Mouse (Mus musculus) MEL (cell line): ENCODE data around the gene Odf4. TPM values are rescaled to one million over a fixed set of nuclear protein-coding genes. Genes with fewer than 3 reads are reported as not detected.

Experiments used
- DNase-seq: peaks from one replicate; pipeline ENCODE4 v3.0.0; 2011; ENCODE audit warnings: low read depth, low spot score
- H3K27ac ChIP-seq: 2 replicates; pipeline ENCODE4 v1.5.1; 2012; ENCODE audit warnings: low read depth, mild to moderate bottlenecking, control low read depth, low read length, moderate library complexity; ENCODE audit not compliant: control insufficient read depth
- H3K27me3 ChIP-seq, 2 experiments: fragments of 150-350 bp in 1 of 2; sonication (generic) in 1 of 2; 2 replicates each; pipeline ENCODE4 v1.6.1; 2012; ENCODE audit warnings: low read length in 2 of 2, mild to moderate bottlenecking in 2 of 2, improper control_type of control experiment in 1 of 2, moderate library complexity in 1 of 2; ENCODE audit not compliant: insufficient read depth in 2 of 2, control insufficient read depth in 1 of 2
- H3K36me3 ChIP-seq, 2 experiments: 2 replicates each; pipeline ENCODE4 v1.6.1; 2012 to 2014; ENCODE audit warnings: low read length in 2 of 2, improper control_type of control experiment in 1 of 2, inconsistent platforms in 1 of 2, mild to moderate bottlenecking in 1 of 2; ENCODE audit not compliant: insufficient read depth in 2 of 2, control insufficient read depth in 1 of 2
- H3K4me1 ChIP-seq, 2 experiments: fragments of 150-350 bp in 1 of 2; sonication (generic) in 1 of 2; 2 replicates each; pipeline ENCODE4 v1.6.1; 2012; ENCODE audit warnings: low read length in 2 of 2, improper control_type of control experiment in 1 of 2, mild to moderate bottlenecking in 1 of 2; ENCODE audit not compliant: insufficient read depth in 2 of 2, control insufficient read depth in 1 of 2
- H3K4me3 ChIP-seq, 2 experiments: fragments of 150-350 bp in 1 of 2; sonication (generic) in 1 of 2; 2 replicates each; pipeline ENCODE4 v1.5.1; 2012; ENCODE audit warnings: low read depth in 2 of 2, low read length in 2 of 2, mild to moderate bottlenecking in 2 of 2, moderate library complexity in 2 of 2, control low read depth in 1 of 2, improper control_type of control experiment in 1 of 2; ENCODE audit not compliant: control insufficient read depth in 1 of 2, insufficient read depth in 1 of 2
- H3K79me2 ChIP-seq: 2 replicates; pipeline ENCODE4 v1.6.1; 2012; ENCODE audit warnings: mild to moderate bottlenecking, low read length, moderate library complexity; ENCODE audit not compliant: control insufficient read depth, poor library complexity, insufficient read depth
- H3K9ac ChIP-seq: 2 replicates; pipeline ENCODE4 v1.6.1; 2012; ENCODE audit warnings: low read depth, mild to moderate bottlenecking, control low read depth, low read length, moderate library complexity; ENCODE audit not compliant: control insufficient read depth, poor library complexity, severe bottlenecking
- H3K9me3 ChIP-seq: fragments of 150-350 bp; sonication (generic); replicated peaks from 2 replicates; pipeline ENCODE4 v1.6.1; 2012; ENCODE audit warnings: mild to moderate bottlenecking, low read length, improper control_type of control experiment, moderate library complexity; ENCODE audit not compliant: insufficient read depth
- CHD2 ChIP-seq: IDR thresholded peaks from 2 replicates; pipeline ENCODE4 v1.6.1; 2011; ENCODE audit warnings: low read length, improper control_type of control experiment
- EP300 ChIP-seq, 2 experiments: IDR thresholded peaks; 2 replicates each; pipeline ENCODE4 v1.6.1; 2011; ENCODE audit warnings: improper control_type of control experiment in 2 of 2, low read length in 2 of 2, low read depth in 1 of 2, mild to moderate bottlenecking in 1 of 2
- ETS1 ChIP-seq: IDR thresholded peaks from 2 replicates; pipeline ENCODE4 v1.6.1; 2012; ENCODE audit warnings: low read depth, mild to moderate bottlenecking, inconsistent platforms, low read length, improper control_type of control experiment, moderate library complexity
- GABPA ChIP-seq: IDR thresholded peaks from 2 replicates; pipeline ENCODE4 v1.6.1; 2012; ENCODE audit warnings: low read depth, mild to moderate bottlenecking, inconsistent platforms, low read length, improper control_type of control experiment, moderate library complexity
- JUND ChIP-seq: IDR thresholded peaks from 2 replicates; pipeline ENCODE4 v1.6.1; 2011; ENCODE audit warnings: low read depth, mild to moderate bottlenecking, improper control_type of control experiment, low read length
- MAFK ChIP-seq: IDR thresholded peaks from 2 replicates; pipeline ENCODE4 v1.6.1; 2011; ENCODE audit warnings: low read depth, mild to moderate bottlenecking, low read length, improper control_type of control experiment, borderline replicate concordance
- MAX ChIP-seq: IDR thresholded peaks from 2 replicates; pipeline ENCODE4 v1.6.1; 2011; ENCODE audit warnings: low read length, improper control_type of control experiment
- MEF2A ChIP-seq: IDR thresholded peaks from 2 replicates; pipeline ENCODE4 v1.6.1; 2014; ENCODE audit warnings: low read depth, mild to moderate bottlenecking, inconsistent platforms, low read length, improper control_type of control experiment; ENCODE audit not compliant: poor library complexity, insufficient replicate concordance, severe bottlenecking; ENCODE audit errors: extremely low read depth
- MYC ChIP-seq: IDR thresholded peaks from 2 replicates; pipeline ENCODE4 v1.6.1; 2011; ENCODE audit warnings: low read depth, mild to moderate bottlenecking, low read length, improper control_type of control experiment, moderate library complexity
- POLR2AphosphoS5 ChIP-seq: IDR thresholded peaks from 2 replicates; pipeline ENCODE4 v1.6.1; 2012; ENCODE audit warnings: low read depth, borderline replicate concordance, mild to moderate bottlenecking, inconsistent platforms, low read length, moderate library complexity, mixed read lengths
- RAD21 ChIP-seq: IDR thresholded peaks from 2 replicates; pipeline ENCODE4 v1.6.1; 2011; ENCODE audit warnings: mild to moderate bottlenecking, low read depth, low read length, improper control_type of control experiment
- TBP ChIP-seq: IDR thresholded peaks from 2 replicates; pipeline ENCODE4 v1.8.0; 2011; ENCODE audit warnings: low read depth, low read length, improper control_type of control experiment
- UBTF ChIP-seq: IDR thresholded peaks from 2 replicates; pipeline ENCODE4 v1.6.1; 2012; ENCODE audit warnings: low read depth, mild to moderate bottlenecking, inconsistent platforms, low read length, improper control_type of control experiment, moderate library complexity, borderline replicate concordance; ENCODE audit not compliant: insufficient read depth
- USF2 ChIP-seq, 2 experiments: IDR thresholded peaks; 2 replicates each; pipeline ENCODE4 v1.6.1; 2011 to 2012; ENCODE audit warnings: improper control_type of control experiment in 2 of 2, low read length in 2 of 2, borderline replicate concordance in 1 of 2, inconsistent platforms in 1 of 2, low read depth in 1 of 2, mild to moderate bottlenecking in 1 of 2; ENCODE audit not compliant: insufficient read depth in 1 of 2
- ZC3H11A ChIP-seq: IDR thresholded peaks from 2 replicates; pipeline ENCODE4 v1.6.1; 2012; ENCODE audit warnings: low read depth, mild to moderate bottlenecking, inconsistent platforms, low read length, improper control_type of control experiment
- ZNF384 ChIP-seq: IDR thresholded peaks from 2 replicates; pipeline ENCODE4 v1.6.1; 2012; ENCODE audit warnings: low read depth, mild to moderate bottlenecking, inconsistent platforms, low read length, improper control_type of control experiment
- polyA plus RNA-seq, 2 experiments: library from polyadenylated mRNA; stranded (reverse) in 1 of 2; unstranded in 1 of 2; fragments of >175 nt in 1 of 2; fragments of >200 nt in 1 of 2; gene quantifications; 2 replicates each; pipeline versions ENCODE4 v1.2.1 to v1.2.4; 2012; ENCODE audit warnings: low replicate concordance in 2 of 2, low read depth in 1 of 2; ENCODE audit not compliant: insufficient read length in 2 of 2, insufficient read depth in 1 of 2, missing spikeins in 1 of 2
- total RNA-seq: library from RNA; depleted of rRNA; stranded (reverse); fragments of 300-350 nt; gene quantifications from 2 replicates; pipeline ENCODE4 v1.2.3, GENCODE M21; 2012

The Odf4 gene
- total and polyA plus RNA-seq, 3 experiments: not detected

DNA sequence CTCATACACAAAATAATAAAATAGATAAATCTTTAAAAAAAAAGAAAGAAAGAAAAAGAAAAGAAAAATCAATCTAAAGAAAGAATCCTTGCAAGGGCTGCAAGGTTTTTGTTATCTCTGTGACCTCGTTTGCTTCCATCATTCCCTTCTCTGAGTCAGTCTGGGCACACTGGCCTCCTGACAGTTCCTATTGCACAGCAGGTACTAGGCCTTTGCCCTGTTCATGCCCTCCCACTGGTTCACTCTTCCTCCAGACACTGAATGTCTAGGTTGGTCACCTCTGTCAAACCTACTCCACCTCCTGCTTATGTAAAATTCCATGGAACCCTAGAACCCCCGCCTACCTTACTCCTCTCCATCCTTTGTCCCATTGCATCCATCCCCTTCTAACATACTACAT is 18.4 kb upstream of the Odf4 start (continued):
- TF ChIP-seq MYC: no peak
- TF ChIP-seq USF2 (IDR thresholded peaks at IDR 0.05; ENCODE audit: borderline replicate concordance in 1 of 2, insufficient read depth in 1 of 2, low read depth in 1 of 2, low read length in 2 of 2): no peak
- no peak for TF ChIP-seq MAX
- no peak for TF ChIP-seq JUND

DNA sequence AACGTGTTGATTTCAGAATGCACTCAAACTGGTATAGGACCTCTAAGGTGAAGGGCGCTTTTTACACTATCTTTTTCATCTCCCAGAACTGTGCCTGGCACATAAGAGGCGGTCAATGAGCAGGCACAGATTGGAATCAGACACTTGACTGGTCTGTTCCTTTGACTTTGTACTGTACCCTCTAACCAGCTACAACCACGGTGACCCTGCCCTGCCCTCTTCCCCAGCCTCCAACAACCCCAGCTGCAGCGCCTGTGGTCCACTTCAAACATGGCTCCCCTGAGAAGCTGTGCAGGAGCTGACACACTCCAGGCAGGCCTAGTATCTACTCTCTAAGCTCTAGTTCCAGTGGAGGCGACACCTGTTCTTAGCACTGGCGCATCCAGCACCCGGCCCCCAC is 15.8 kb upstream of the Odf4 start:
- Histone ChIP-seq H3K27ac (no peak overlapping the region), H3K36me3 (peaks cover 0 to 9% of the 10 kb centered on the region in 2 experiments; a peak in 1 of 4 replicates), H3K9me3 (no peaks in the 10 kb centered on the region), H3K4me3 (no peak overlapping the region), H3K9ac (no peak overlapping the region), H3K4me1 (peaks cover 0 to 15% of the 10 kb centered on the region in 2 experiments; a peak in 2 of 4 replicates), H3K79me2 (no peaks in the 10 kb centered on the region), H3K27me3 (no peaks in the 10 kb centered on the region)
- no peak for DNase-seq
- TF ChIP-seq ETS1 (no peak), JUND (no peak), UBTF (no peak), MAFK (no peak), ZNF384 (no peak), RAD21 (no peak), POLR2AphosphoS5 (no peak), MAX (no peak), MEF2A (no peak), MYC (no peak), GABPA (no peak), EP300 (IDR thresholded peaks at IDR 0.05; ENCODE audit: low read depth in 1 of 2, low read length in 2 of 2) (no peak), CHD2 (no peak)

DNA sequence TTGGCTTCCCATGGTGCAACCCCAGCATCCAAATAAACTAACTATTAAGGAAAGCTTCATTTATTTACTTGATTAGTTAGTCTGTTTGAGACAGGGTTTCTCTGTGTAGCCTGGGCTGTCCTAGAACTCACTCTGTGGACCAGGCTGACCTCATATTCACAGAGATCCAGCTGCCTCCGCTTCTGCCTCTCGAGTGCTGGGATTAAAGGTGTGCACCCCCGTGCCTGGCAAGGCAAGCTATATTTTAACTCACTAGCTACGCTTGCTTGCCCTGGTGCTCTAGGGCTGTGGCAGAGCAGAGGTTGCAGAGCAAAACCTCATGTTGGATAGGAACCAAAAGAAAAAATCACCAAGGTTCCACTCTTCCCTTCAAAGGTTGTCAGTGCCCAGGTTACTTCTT is 13.6 kb upstream of the Odf4 start:
- Histone ChIP-seq H3K9me3 (no peaks in the 10 kb centered on the region), H3K4me3 (peak overlapping the region in 1 of 2 experiments; percentile 80; a peak in 2 of 4 replicates), H3K27me3 (no peaks in the 10 kb centered on the region; a peak in 1 of 4 replicates), H3K4me1 (peaks cover 0 to 11% of the 10 kb centered on the region in 2 experiments; a peak in 1 of 4 replicates), H3K27ac (no peak overlapping the region), H3K79me2 (no peaks in the 10 kb centered on the region), H3K9ac (peak overlapping the region; percentile 59; the same call in 1 of the 2 replicates), H3K36me3 (peaks cover 0 to 9% of the 10 kb centered on the region in 2 experiments; a peak in 1 of 4 replicates)
- DNase-seq: no peak
- TF ChIP-seq TBP: 0 out of 2 replicates have a peak, but pooled peaks have one; percentile 21
- TF ChIP-seq ZC3H11A: no peak
